Mouse (Mus musculus) bone marrow, adult 2 months (tissue): ENCODE measurements around the gene Abcf3.

Experiments
- CTCF ChIP-seq: fragments of 200-500 bp; IDR thresholded peaks from 2 replicates; pipeline ENCODE4 v1.5.1; 2011; ENCODE audit warnings: low read length, control low read depth; ENCODE audit not compliant: control insufficient read depth, insufficient read depth
- POLR2A ChIP-seq: fragments of 200-500 bp; IDR thresholded peaks from 2 replicates; pipeline ENCODE4 v1.6.1; 2011; ENCODE audit warnings: low read depth, mild to moderate bottlenecking, control low read depth, low read length, borderline replicate concordance; ENCODE audit not compliant: control insufficient read depth

- TF ChIP-seq POLR2A: peak; percentile 36; the same call in 1 of the 2 replicates
- peak; percentile 25; the same call in 1 of the 2 replicates for TF ChIP-seq CTCF
Observed at GRCm38 (mm10) chr16:20516726-20517201, 31.6 kb upstream of the Abcf3 start, which contains the start of gene Dvl3.
